Comparison of ENCODE assay signal across 37 mouse cellular contexts in genomic region chr17:34376847-34377246, GRCm38 (mm10). TPM values are rescaled to one million over a fixed set of nuclear protein-coding genes. Genes with fewer than 3 reads are reported as not detected.
"Had no signal": no experiment of that assay in that cellular context is flagged by ENCODE, and none has a peak within 500 bp of the region (broad histone marks: within the 10 kb centered on the region; RNA-seq: fewer than 3 reads in every experiment).

Gene Btnl1 (plus strand): TSS chr17:34377132.

- H3K4me2 ChIP-seq: heart, embryonic 12.5 days; hindbrain, embryonic 12.5 days; hindbrain, embryonic 14.5 days; kidney, embryonic 15.5 days; limb, embryonic 13.5 days; limb, embryonic 15.5 days; liver, embryonic 12.5 days had no signal

- H3K4me1 ChIP-seq: heart, embryonic 12.5 days; hindbrain, embryonic 10.5 days; hindbrain, embryonic 12.5 days; kidney, embryonic 15.5 days; limb, embryonic 13.5 days; limb, embryonic 15.5 days; liver, embryonic 12.5 days had no signal

- H3K27ac ChIP-seq: heart, adult 2 months; hindbrain, embryonic 10.5 days; hindbrain, embryonic 12.5 days; hindbrain, embryonic 14.5 days; kidney, embryonic 15.5 days; kidney, postnatal 0 days; layer of hippocampus, adult 2 months; limb, embryonic 13.5 days; limb, embryonic 15.5 days; liver, embryonic 12.5 days; liver, embryonic 14.5 days had no signal

- DNase-seq: gastrocnemius, postnatal 10 days; gastrocnemius, postnatal 25 days; heart, adult 2 months; heart, postnatal 10 days; heart, postnatal 4 days; kidney, adult 11 months; kidney, adult 2 months; kidney, adult 9 months; kidney, postnatal 14 days; kidney, postnatal 36 days; layer of hippocampus, postnatal 36 days; left cerebral cortex, postnatal 4 days had no signal

- H3K4me3 ChIP-seq: heart, adult 2 months; heart, embryonic 12.5 days; hindbrain, embryonic 10.5 days; hindbrain, embryonic 12.5 days; kidney, embryonic 15.5 days; layer of hippocampus, adult 2 months; limb, embryonic 13.5 days; limb, embryonic 15.5 days; liver, embryonic 12.5 days had no signal

- H3K36me3 ChIP-seq: heart, embryonic 12.5 days; hindbrain, embryonic 10.5 days; hindbrain, embryonic 12.5 days; kidney, embryonic 15.5 days; limb, embryonic 13.5 days; limb, embryonic 15.5 days; liver, embryonic 12.5 days had no signal

- H3K9ac ChIP-seq: heart, embryonic 12.5 days; hindbrain, embryonic 12.5 days; hindbrain, embryonic 14.5 days; kidney, embryonic 15.5 days; limb, embryonic 13.5 days; limb, embryonic 15.5 days; liver, embryonic 12.5 days; liver, embryonic 14.5 days had no signal

- ATAC-seq: hindbrain, embryonic 16.5 days; inflammation-experienced regulatory T-cells, adult 6 months; liver, embryonic 12.5 days had no signal

- H3K9me3 ChIP-seq: heart, embryonic 12.5 days; hindbrain, embryonic 10.5 days; hindbrain, embryonic 12.5 days; kidney, embryonic 15.5 days; limb, embryonic 13.5 days; limb, embryonic 15.5 days; liver, embryonic 12.5 days had no signal

- H3K27me3 ChIP-seq: hindbrain, embryonic 12.5 days; kidney, embryonic 15.5 days; limb, embryonic 13.5 days; limb, embryonic 15.5 days had no signal

RNA-seq across cellular contexts. Expression of gene Btnl1, which starts in this region (rescaled TPM):
- total RNA-seq: gastrocnemius, postnatal 10 days; gastrocnemius, postnatal 25 days; gastrocnemius, postnatal 4 days; granulocyte monocyte progenitor cell, adult 5-6 weeks; heart, adult 2 months; heart, postnatal 10 days; heart, postnatal 25 days; heart, postnatal 4 days; layer of hippocampus, adult 2 months; layer of hippocampus, postnatal 10 days; layer of hippocampus, postnatal 36 days; left cerebral cortex, adult 18-20 months; left cerebral cortex, adult 8-10 months; left cerebral cortex, postnatal 10 days; left cerebral cortex, postnatal 25 days; left cerebral cortex, postnatal 4 days; liver, adult 2 months had no signal
- polyA plus RNA-seq: frontal cortex, adult 2 months; heart, adult 2 months; heart, embryonic 12.5 days; heart, embryonic 14.5 days; hindbrain, embryonic 10.5 days; hindbrain, embryonic 12.5 days; hindbrain, embryonic 14.5 days; hindbrain, embryonic 16.5 days; inflammation-experienced regulatory T-cells, adult 6 months; kidney, adult 2 months; kidney, embryonic 15.5 days; kidney, postnatal 0 days; limb, embryonic 11.5 days; limb, embryonic 13.5 days; limb, embryonic 15.5 days; liver, adult 2 months; liver, embryonic 12.5 days; liver, embryonic 14.5 days had no signal
